Mouse (Mus musculus) cerebellum, adult 9-10 months (tissue): ENCODE data around the gene Olfr976.
"Not testable (repeated sequence)": the region's sequence is repeated elsewhere in the genome, so short reads cannot be mapped to it uniquely, and the experiment has no call there.

Source experiments
- DNase-seq: peaks from one replicate; pipeline ENCODE4 v3.0.0; 2022

Gene Olfr976

GRCm38 (mm10) chr9:39961033-39961432 is at the start of gene Olfr976:
TSS of gene Olfr976 (minus strand) at chr9:39961133.
- DNase-seq, result not testable (repeated sequence)

GRCm38 (mm10) chr9:40009482-40009881 is 48.5 kb upstream of the Olfr976 start, which contains the start of gene Olfr980:
TSS of gene Olfr980 (minus strand) at chr9:40009582.
- no peak for DNase-seq

- DNase-seq, result no peak
Observed at GRCm38 (mm10) chr9:40003365-40003764, 42.4 kb upstream of the Olfr976 start, which contains the start of gene Olfr979. TSS of gene Olfr979 (minus strand) at chr9:40003465.

GRCm38 (mm10) chr9:39991813-39992212 is 30.9 kb upstream of the Olfr976 start, which contains the start of gene Olfr978:
TSS of gene Olfr978 (plus strand) at chr9:39992113.
- no peak for DNase-seq

GRCm38 (mm10) chr9:39976581-39977145 is 15.7 kb upstream of the Olfr976 start:
- DNase-seq, result not testable (repeated sequence)

- no peak for DNase-seq
Observed at GRCm38 (mm10) chr9:39951946-39952345, 9.0 kb downstream of the Olfr976 start, which contains the start of gene Olfr975. TSS of gene Olfr975 (minus strand) at chr9:39952046.

GRCm38 (mm10) chr9:39937201-39937600 is 23.7 kb downstream of the Olfr976 start, which contains the start of gene Olfr974:
TSS of gene Olfr974 (plus strand) at chr9:39937501.
- no peak for DNase-seq

GRCm38 (mm10) chr9:39928837-39929236 is 32.1 kb downstream of the Olfr976 start:
- DNase-seq, result not testable (repeated sequence)

- DNase-seq, result not testable (repeated sequence)
Observed at GRCm38 (mm10) chr9:39927975-39928836, 32.7 kb downstream of the Olfr976 start.

- no peak for DNase-seq
Observed at GRCm38 (mm10) chr9:39909939-39910338, 51.0 kb downstream of the Olfr976 start.

- DNase-seq, result no peak
Observed at GRCm38 (mm10) chr9:39907036-39907435, 53.9 kb downstream of the Olfr976 start, which contains the start of gene Olfr229. TSS of gene Olfr229 (plus strand) at chr9:39907336.

- no peak for DNase-seq
Observed at GRCm38 (mm10) chr9:39905106-39905505, 55.8 kb downstream of the Olfr976 start.
